Mouse (Mus musculus) thymus, postnatal 25 days (tissue): ENCODE data around the gene Lancl2.

Source experiments
- DNase-seq: peaks from one replicate; pipeline ENCODE4 v3.0.0; 2022

The Lancl2 gene

DNA sequence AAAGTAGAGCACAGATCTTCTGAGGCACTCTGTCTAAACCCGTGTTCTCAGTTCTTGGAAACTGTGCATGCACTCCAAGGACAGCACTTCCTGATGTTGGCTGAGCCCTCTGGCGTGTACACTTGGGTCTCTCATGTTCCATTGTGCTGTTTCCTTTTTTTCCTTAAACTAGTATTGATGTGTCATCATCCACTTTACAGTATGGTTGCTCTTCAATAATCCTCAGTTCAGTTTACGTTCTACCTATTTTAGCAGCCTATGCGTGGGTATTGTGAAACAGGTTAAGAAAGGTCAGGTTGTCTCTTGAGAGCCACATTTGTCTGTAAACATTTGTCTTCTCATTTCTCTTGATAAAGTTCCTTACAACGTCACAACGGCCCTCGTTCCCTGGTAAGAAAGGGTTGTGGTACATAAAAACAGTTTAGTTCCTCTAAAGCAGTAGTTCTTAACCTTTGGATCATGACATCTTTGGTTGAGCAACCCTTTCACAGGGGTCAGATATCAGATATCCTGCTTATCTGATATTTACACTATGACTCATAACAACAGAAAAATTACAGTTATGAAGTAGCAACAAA lies 66.7 kb downstream of the Lancl2 start:
- DNase-seq = no peak

- DNase-seq = no peak
These were observed 68.3 kb downstream of the Lancl2 start for GRCm38 (mm10) chr6:57770467-57771190.

DNA sequence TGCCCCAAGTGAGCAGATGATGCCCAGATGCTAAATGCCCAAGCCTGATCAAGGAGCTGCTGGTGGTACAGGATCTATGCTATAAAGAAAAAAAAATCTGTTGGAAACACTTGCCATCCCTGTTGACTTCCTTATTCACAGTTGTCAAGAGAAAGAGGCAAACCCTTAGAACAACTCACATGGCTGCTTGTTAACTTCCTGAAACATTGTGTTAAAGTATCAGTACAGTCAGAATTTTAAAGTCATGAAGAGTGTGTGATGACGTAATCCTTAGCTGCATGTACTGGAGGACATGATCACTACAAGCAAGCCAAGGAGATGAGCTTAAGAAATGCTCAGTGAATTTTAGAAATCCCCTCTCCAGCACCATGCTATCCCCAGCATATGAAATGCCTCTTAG lies 71.5 kb downstream of the Lancl2 start:
- no peak for DNase-seq

- DNase-seq = no peak
These were observed 78.0 kb downstream of the Lancl2 start for GRCm38 (mm10) chr6:57780359-57780758.

GRCm38 (mm10) chr6:57782658-57783057 lies 80.3 kb downstream of the Lancl2 start:
- no peak for DNase-seq

DNA sequence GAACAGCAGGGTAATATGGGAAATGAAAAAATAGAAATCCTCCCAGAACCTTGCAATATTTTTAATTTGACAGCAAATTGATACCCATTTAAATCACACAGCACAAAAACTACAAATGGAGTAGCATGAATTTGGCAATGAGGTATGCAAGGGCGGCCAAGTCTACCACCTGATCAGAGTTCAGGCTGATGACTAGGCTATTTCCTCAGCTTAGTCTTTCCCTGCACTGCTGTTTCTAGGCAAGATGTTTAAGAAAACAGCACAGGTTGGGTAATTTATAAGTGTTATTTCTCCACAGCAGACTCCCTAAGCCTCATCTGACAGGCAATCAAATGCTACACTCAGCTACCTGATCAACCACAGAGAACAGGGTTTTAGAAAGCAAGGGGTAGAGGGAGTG lies 81.9 kb downstream of the Lancl2 start:
- DNase-seq = no peak

GRCm38 (mm10) chr6:57787376-57787775 lies 85.0 kb downstream of the Lancl2 start:
- DNase-seq = no peak
